Mouse (Mus musculus): ENCODE data around the gene Gm10518. TPM values are rescaled to one million over a fixed set of nuclear protein-coding genes. Genes with fewer than 3 reads are reported as not detected.
"Not testable (repeated sequence)": the region's sequence is repeated elsewhere in the genome, so short reads cannot be mapped to it uniquely, and the experiment has no call there.

Gene Gm10518
- not detected for total RNA-seq (2021)
- long read RNA-seq, experiment 1 = 0 reads
- long read RNA-seq, experiment 2 = 0 reads

DNA sequence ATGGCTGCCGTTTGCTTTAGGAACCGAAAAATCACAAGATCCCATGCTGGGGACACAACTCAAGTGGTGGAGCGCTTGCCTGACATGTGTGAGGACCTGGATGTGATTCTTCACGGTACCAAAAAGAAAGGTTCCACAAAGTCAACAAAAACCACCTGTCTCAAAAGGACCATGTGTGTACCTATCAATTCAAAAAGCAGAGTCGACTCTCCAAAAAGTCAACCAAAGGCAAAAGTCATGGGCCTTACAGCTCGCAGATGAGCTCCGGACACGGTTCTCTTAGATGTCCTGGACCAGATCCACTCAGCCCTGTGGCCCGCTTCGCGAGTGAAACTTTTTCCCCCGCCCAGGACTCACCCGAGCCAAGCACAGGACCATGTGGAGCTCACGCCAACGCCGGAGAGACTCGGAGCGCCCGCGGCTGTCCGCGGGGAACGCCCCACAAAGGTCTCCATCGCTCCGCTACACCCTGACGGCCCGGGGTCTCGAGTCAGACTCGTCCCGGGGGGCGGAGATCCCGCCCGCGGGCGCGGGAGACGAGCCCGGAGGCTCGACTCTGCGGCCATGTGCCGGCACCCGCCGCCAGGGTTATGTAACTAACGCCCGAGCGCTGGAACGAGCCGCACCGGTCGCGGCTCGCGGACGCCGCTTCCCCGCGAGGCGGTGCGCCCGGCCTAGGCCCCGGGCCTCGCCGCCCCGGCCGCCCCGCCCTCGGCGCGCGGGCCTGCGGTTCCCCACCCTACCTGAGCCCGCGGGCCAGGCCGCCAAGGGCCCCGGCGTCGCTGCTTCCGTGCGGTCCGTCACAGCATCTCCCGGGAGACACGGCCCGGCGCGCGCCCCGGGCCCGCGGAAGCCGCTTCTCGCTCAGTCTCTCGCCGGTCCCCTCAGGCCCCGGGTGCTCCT, at the start of gene Gm10518:
Gm10518 (plus strand) TSS at position 767 of the 903 bp plus-strand sequence.
- DNase-seq = peak; percentile 73 to 83

DNA sequence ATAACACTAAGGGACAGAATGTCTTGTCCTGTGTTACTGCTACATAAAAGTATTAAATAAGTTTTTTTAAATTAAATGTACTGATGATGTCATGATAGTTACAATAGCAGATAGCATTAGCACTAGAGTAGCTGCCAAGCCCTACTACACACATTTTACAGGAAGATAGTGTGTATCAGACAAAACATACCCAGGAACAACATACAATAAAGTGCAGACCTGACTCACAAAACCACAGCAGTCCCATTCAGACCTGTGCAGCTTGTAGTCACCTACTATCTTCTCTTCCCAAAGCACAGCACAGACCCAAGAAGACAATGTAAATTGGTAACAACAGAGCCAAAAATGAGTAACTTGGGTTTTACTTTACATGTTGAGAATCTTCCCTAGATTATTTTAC, 46.7 kb upstream of the Gm10518 start:
- no peak for DNase-seq

DNA sequence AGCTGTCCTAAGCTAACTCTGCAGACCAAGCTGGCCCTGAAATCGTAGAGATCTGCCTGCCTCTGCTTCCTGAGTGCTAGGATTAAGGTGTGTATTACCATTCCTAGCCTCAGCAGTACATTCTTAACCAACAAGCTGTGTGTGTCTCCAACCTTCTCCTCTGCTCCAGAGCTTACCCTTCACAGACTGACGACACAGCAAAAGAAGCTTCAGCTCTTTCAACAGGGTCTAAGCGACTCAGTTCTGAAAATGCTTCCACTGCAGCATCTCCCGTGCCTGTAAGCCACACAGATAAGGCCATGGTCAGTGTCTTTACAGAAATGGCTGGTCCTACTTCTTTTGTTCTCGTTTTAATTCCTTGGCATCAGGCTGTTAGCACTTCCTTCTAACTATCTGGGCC, 43.1 kb upstream of the Gm10518 start:
- no peak for DNase-seq

DNA sequence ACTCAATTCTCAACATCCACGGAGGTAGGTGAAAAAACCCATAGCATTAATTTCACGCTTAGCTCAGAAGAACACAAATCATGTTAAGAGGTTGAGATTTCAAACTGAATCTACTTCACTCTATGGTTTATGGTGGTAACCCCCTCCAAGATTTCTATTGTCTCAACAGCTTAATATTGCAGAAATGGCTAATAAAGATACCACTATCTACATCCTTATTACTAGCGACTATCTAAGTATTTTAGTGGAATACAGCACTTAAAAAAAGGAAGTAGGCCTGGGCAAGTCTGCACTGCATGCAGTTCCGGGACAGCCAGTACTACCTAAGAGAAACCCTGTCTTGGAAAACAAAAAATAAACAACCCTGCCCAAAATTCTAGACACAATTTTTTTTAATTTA, 42.6 kb upstream of the Gm10518 start:
- DNase-seq = no peak

DNA sequence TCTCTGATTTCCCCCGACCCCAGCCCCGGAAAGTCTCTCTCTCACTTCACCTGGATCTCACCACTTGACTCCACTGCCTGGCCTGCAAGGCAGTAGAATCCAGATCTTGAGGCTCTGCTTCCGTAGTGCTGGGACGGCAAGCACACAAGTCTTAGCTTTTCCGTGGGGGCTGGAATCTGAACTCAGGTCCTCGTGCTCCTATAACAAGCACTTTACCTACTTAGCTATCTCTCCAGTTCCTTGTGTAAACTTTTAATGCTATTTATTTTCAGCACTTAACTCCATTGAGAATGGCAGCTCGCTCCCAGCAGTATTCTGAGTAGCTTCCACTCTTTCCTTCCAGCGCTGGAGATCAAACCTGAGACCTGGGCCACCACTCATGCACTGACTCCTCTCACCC, 26.3 kb upstream of the Gm10518 start:
- DNase-seq = no peak

DNA sequence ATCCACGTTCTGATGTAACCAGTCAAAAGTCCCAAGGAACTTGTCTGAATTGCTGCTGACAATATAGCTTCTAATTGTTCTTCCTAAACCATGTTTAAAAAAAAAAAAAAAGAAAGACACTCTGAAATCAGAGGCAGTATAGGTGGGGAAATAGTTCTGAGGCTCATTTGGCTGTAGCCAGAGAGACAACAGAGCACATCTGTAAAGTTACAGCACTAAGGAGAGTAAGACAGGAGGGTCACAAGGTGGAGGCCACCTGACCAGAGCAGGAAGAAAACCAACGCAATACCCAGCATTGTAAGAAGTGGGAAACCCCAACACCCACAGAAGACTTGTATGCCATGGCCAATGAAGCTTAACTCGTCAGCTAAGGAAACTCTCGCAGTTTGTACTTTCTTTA, 19.1 kb upstream of the Gm10518 start:
- no peak for DNase-seq

DNA sequence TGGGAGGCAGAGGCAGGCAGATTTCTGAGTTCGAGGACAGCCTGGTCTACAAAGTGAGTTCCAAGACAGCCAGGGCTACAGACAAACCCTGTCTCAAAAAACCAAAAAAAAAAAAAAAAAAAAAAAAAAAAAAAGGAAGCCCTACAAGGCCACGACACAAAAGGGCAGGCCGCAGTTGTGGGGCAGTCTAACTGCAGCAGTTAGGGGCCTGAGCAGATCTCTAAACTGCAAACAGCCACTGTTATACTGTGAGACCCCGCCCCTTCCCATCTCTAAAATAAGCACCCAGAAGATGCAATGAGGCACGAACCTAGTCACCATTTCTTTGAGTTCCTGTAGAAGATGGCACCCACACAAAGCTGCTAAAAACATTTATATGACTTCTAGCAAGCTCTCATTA, 17.7 kb upstream of the Gm10518 start:
- DNase-seq = no peak

DNA sequence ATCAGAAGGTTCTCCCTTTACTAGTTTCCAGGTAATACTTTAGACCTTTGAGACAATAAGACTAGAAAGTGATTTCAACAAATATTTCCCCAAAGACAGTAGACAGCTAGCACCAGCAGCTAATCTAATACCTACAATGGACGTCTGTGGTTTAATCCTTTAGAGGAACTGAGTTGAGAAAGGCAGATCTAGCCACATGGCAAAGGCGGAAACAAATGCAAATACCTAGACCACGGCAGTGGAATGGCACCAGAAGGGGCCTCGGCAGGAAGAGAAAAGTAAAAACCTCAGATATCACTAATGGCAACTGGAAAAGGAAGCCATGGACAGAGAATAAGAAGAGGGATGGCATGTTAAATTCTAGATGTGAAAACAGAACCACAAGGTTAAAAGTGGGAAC, 15.9 kb upstream of the Gm10518 start:
- DNase-seq = no peak

DNA sequence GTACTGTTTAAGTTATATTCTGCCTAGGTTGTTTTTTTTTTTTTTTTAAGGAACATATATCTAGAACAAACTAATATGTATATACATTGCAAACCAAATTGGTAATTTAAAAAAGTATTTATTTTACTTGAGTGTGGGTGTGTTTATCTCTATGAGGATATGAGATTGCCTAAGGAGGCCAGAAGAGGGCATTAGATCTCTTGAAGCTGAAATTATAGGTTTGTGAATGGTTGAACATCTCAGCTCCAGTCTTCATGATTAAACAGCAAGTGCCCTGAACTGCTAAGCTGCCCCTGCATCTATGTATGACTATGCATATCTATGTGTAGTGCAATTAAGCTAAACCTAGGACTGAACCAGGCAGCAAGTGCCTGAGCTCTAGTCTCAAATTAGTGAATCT, 4.4 kb upstream of the Gm10518 start:
- DNase-seq = no peak

DNA sequence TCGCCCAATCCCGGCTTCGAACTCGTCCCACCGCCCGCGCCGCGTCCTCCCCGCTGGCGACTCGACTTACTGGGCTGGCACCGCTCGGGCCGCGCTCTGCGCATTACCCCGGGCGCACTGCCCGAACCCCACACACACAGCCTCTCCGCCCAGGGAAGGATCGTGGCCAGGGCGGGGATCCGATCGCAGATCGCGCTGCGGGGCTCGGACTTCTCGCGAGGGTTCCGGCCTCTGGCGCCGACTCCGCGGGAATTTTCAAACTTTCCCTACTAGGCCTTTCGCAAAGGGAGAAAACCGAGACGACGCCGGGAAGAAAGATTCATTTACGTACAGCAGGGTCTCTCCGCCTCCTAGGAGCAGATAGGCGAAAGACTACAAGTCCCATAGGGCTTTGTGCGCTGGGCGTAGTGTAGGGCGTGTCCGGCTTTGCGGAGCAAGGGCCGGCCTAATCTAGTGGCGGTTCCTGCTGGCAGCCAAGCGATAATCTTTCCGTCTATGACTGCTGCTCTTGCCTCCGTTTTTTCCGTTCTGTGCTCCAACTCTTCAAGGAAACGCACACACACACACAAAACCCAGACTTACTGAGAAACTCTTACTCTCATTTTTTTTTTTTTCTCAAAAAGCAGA, 450 bp downstream of the Gm10518 start, which contains the start of gene Ahctf1:
Ahctf1 (minus strand) TSS at position 168 of the 627 bp plus-strand sequence.
- DNase-seq = peak; percentile 99

DNA sequence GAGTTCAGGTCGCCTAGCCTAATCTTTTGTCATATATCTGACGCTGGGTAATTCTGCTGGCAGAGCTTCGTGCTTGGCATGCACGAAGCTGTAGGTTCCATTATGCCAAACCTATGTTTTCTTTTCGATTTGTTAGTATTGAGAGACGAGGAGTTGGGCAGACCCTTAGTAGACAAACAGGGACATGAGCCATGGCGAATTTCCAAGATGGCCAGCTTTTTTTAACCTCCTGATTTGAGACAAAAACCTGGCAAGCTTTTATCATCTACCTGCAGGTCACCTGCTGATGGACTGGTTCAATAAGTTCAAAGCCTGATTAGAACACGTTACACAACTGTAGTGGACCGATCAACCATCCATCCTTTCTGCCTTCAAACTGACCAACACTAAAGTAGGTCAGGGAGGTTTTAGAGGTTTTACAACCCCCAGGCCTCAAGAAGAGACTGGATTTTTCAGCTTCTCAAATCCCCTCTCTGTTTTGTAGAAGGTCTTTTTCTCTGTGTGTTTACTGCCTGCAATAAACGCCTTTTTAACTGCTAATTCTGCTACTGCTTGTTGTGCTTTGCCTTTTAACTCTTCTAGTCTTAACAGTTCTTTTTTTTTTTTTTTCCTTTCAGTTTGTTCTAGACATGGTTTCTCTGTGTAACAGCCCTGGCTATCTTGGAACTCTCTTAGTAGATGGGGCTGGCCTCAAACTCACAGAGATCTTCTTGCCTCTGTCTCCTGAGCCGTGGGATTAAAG, 1.1 kb downstream of the Gm10518 start:
- no peak for DNase-seq

DNA sequence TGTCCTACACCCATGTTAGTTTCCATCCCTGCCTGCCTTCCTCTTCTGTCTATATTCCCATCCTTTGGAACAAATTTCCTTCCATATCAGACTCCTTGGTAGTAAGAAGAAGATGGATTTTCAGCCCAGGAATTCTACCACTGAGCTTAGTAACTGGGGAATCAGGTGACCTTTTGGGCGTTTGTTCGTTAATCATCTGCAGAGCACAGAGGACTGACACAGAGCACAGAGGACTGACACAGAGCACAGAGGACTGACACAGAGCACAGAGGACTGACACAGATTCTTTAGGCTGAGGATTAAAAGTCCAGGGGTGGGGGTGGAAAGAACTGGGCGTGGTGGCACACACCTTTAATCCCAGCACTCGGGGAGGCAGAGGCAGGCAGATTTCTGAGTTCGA, 2.6 kb downstream of the Gm10518 start:
- no peak for DNase-seq

DNA sequence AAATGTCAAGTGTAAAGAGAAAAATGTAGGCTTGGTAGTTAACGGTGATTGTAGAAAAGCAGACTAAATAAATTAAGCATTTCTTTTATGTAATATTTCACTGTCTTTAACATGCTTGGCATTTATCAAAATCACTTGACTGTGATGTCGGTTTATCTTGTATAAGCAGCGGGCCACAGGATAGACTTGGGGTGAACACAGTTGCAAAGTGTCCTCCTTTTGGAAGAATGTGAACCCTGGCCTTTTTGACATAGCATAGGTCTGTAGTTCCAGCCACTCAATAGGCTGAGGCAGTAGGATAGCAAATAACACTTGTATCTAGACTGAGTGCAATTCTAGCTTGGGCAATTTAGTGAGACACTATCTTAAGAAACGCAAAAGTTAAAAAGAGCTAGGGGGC, 4.3 kb downstream of the Gm10518 start:
- no peak for DNase-seq

DNA sequence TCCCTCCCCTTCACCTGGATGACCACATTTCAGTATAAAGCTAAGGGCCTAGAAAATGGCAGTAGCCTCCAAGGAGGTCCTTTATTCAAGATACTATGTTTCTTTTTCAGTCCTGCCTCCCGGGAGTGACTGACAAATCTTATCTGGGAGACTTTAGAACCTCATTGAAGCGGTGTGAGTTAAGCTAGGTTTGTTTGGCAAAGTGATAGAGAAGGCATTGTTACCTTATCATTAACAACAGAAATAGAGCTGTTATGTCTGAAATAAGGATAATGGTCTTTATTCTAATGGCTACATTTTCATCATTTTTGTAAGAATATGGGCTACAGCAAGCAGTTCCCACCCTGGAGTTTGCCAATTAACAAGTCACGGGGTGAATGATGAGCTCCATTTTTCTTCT, 5.1 kb downstream of the Gm10518 start:
- DNase-seq = no peak

DNA sequence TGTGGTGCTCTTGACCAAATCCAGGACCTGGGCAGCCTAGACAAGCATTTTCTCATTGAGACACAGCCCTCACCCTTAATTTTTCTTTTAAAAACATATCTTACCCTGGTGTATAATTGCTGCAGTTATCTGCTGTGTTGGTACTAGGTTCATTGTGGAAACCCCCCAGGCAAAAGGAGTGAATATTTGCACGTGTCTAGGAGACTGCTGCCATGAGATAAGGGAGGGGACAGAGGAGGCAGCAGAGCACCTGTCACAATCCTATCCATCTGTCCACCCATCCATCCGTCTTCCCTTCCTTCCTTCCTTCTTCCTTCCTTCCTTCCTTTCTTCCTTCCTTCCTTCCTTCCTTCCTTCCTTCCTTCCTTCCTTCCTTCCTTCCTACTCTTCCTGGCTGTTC, 10.2 kb downstream of the Gm10518 start:
- no peak for DNase-seq

DNA sequence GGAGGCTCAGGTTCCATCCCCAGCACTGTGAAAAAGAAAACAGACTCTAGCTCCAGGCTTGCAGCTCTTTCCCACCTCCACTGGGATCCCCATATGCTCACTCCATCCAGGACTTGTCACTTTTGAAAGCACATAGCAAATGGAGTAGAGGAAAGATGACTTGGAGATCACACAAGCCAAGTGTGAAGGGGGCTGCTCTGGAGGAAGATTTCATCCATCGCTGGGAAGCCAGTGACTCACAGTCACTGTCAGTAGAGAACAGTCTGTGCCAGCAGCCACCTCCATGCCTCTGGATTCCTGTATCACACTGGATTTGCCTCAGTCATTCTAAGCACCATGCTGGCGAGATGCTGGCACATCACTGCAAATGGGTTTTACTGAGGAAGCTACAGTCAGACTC, 11.4 kb downstream of the Gm10518 start:
- no peak for DNase-seq

DNA sequence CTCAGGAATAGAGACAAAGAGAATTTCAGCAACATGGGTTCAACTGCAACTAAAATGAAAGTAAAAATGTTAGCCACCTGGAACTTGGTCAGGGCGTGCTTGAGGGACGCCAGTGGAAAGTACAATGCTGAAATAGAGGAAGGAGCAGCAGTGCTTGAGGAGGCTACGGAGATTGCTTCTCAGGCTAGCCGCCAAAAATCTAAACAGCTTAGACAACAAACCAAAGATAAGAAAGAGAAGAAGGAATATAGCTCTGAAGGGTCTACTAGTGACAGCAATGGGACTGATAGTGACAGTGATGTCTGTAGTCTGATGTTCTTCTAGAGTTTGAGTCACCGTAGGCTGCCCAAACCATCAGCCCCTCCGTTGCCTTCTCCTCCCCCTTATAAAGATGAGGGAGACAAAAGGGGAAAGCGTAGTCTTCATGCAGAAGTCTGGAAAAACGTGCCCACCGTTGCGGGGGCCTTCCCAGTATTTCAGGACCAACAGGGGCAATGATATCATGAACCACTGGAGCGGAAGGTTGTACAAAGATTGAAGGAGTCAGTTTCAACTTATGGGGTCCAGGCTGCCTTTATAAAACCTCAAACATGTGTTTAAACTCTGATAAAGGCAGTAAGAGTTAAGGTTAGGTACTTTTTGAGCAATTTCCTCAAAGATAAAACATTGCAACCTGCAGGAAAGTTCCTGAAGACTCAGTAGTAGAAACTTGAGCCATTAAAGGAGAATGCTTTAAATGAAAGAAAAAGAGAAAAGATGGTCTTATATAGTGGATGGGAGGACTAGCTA, 15.5 kb downstream of the Gm10518 start:
- not testable (repeated sequence) for DNase-seq

DNA sequence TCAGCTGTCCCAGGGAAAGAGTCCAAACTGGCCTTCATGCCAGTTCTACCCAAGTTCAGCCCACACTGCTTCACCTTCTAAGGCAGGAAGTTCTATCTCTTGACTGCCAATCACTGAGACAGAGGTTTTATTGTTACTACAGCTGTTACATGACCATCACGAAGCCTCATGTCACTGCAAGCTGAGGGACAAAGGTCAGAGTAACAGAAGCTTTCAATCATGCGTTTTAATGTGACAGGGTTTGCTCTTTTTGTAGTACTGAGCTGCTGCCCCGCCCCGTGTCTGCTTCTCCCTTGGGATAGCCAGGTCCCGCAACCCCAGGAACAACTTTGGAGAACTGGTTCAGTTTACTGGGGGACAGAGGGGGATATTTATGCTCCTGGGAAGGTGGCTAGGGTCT, 21.4 kb downstream of the Gm10518 start:
- DNase-seq = no peak

DNA sequence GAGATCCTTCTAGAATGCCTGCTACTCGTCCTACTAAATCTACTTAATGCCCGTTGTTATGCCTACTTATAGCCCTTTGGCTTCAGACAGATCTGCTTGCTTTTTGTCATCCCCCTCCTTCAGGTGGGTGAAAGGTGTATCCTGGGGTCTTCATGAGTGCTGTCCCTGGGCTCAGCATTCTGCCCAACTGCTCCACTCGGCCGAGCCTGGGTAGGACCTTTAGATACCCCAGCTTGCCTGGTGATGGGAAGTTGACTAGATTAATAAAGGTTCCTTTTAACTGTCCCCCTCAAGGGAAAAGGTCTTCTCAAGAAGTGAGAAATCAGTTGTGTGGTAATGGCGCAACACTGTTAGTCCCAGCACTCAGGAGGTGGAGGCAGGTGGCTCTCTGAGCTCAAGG, 24.9 kb downstream of the Gm10518 start:
- no peak for DNase-seq

DNA sequence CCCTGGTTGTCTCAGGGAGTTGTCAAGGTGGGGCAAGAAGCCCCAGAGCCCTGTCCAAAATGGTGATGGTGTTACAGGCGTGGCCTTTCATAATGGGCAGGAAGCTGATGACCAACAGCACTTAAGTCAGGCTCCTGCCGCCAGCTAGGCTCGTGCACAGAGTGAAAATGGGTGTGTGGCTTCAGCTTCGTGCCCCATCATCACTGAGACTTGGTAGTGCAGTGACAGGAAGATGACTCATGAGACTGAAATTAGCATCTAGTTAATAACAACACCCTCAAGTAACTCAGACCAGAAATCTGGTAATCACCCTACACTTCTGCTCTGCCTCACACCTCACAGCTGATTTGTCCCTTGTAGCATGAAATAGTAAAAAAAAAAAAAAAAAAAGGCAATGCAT, 25.7 kb downstream of the Gm10518 start:
- no peak for DNase-seq

DNA sequence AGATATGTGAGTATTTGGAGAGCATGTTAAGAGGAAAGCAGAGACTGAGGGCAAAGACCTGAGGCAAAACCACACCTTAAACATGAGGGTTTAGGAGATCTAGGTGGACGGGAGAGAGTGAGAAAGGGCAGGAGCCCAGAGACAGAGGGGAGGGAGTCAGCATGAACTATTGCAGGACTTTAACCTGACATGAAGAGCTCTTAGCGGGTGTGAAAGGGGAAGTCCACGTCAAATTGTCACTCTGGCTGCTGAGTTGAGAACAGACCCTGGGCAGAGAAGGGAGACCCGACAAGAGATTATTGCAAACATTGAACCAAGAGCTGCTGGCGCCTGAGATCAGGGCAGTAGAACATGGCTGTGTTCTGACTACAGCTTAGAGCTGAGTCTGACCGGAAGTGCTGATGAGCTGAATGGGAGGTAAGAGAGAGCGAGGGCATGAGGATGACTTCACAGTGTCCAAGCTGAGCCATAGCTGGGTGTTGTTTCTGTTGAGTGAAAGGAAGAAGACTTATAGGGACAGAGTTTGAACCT, 29.6 kb downstream of the Gm10518 start:
- no peak for DNase-seq

DNA sequence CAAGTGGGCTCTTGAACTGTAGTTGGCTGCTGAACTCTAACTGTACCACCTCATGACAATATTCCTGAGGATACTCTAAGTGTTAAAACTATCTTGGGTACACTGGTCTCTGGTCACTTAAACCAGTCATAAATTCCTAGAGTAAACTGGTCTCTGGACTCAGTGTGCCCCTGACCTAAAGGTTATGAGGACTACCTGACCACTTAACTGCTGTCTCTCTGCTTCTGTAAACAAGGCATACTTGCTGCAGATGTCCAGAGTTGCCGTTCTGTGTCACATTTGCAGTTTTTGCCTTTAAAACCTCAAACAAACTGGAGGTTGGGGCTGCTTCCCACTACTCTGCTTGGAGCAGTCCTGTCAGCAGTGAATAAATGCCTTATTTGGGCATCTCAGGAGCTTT, 30.4 kb downstream of the Gm10518 start:
- DNase-seq = no peak
